Mouse (Mus musculus) frontal cortex, adult (tissue): ENCODE data around the gene Trpm5.

Experiments used
- ATAC-seq: cut with Nextera tagmentation; 2 replicates; pipeline ENCODE4 v1.9.2; 2017; ENCODE audit warnings: mild to moderate bottlenecking, moderate library complexity, mixed read lengths; ENCODE audit not compliant: low TSS enrichment

Trpm5 gene

GRCm38 (mm10) chr7:143094592-143095553 lies at the start of gene Trpm5:
Gene Trpm5 (minus strand): TSS chr7:143094642.
- ATAC-seq, result no peak

GRCm38 (mm10) chr7:143142680-143143079 lies 48.2 kb upstream of the Trpm5 start:
- no peak for ATAC-seq

- no peak for ATAC-seq
Observed at GRCm38 (mm10) chr7:143139932-143140331, 45.5 kb upstream of the Trpm5 start.

- no peak for ATAC-seq
Observed at GRCm38 (mm10) chr7:143138789-143139188, 44.3 kb upstream of the Trpm5 start.

GRCm38 (mm10) chr7:143136561-143136960 lies 42.1 kb upstream of the Trpm5 start:
- ATAC-seq, result no peak

- ATAC-seq, result no peak
Observed at GRCm38 (mm10) chr7:143136125-143136524, 41.7 kb upstream of the Trpm5 start.

GRCm38 (mm10) chr7:143132815-143133214 lies 38.4 kb upstream of the Trpm5 start:
- ATAC-seq, result no peak

- ATAC-seq, result no peak
Observed at GRCm38 (mm10) chr7:143124902-143125301, 30.5 kb upstream of the Trpm5 start.

GRCm38 (mm10) chr7:143123876-143124669 lies 29.6 kb upstream of the Trpm5 start:
- ATAC-seq, result no peak

GRCm38 (mm10) chr7:143122191-143122590 lies 27.7 kb upstream of the Trpm5 start:
- no peak for ATAC-seq

GRCm38 (mm10) chr7:143119826-143120225 lies 25.4 kb upstream of the Trpm5 start:
- ATAC-seq, result no peak

GRCm38 (mm10) chr7:143119407-143119806 lies 25.0 kb upstream of the Trpm5 start:
- no peak for ATAC-seq

GRCm38 (mm10) chr7:143116521-143116920 lies 22.1 kb upstream of the Trpm5 start:
- no peak for ATAC-seq

- no peak for ATAC-seq
Observed at GRCm38 (mm10) chr7:143114773-143115172, 20.3 kb upstream of the Trpm5 start.

GRCm38 (mm10) chr7:143112395-143112794 lies 18.0 kb upstream of the Trpm5 start:
- no peak for ATAC-seq

GRCm38 (mm10) chr7:143111719-143112118 lies 17.3 kb upstream of the Trpm5 start:
- no peak for ATAC-seq

GRCm38 (mm10) chr7:143110803-143111202 lies 16.4 kb upstream of the Trpm5 start:
- ATAC-seq, result no peak

GRCm38 (mm10) chr7:143109696-143110095 lies 15.3 kb upstream of the Trpm5 start:
- ATAC-seq, result no peak

GRCm38 (mm10) chr7:143108996-143109660 lies 14.7 kb upstream of the Trpm5 start:
- no peak for ATAC-seq

- no peak for ATAC-seq
Observed at GRCm38 (mm10) chr7:143108200-143108599, 13.8 kb upstream of the Trpm5 start.

GRCm38 (mm10) chr7:143106672-143107465 lies 12.4 kb upstream of the Trpm5 start:
- no peak for ATAC-seq
